Mouse (Mus musculus) natural killer cell, adult 2 months (primary cell): ENCODE measurements around the gene Csrnp3.

Source experiments
- DNase-seq, 2 experiments: peaks; one replicate each; pipeline ENCODE4 v3.0.0; 2022; ENCODE audit warnings: low spot score in 2 of 2

The Csrnp3 gene

GRCm38 (mm10) chr2:66023419-66023818, 177.9 kb downstream of the Csrnp3 start:
- DNase-seq = no peak

GRCm38 (mm10) chr2:66024837-66025236, 179.3 kb downstream of the Csrnp3 start:
- DNase-seq = no peak

GRCm38 (mm10) chr2:66028812-66029211, 183.2 kb downstream of the Csrnp3 start:
- no peak for DNase-seq

GRCm38 (mm10) chr2:66034907-66035679, 189.5 kb downstream of the Csrnp3 start:
- DNase-seq = no peak

- no peak for DNase-seq
Observed at GRCm38 (mm10) chr2:66040611-66041010, 195.0 kb downstream of the Csrnp3 start.

GRCm38 (mm10) chr2:66041203-66041916, 195.8 kb downstream of the Csrnp3 start:
- no peak for DNase-seq

- DNase-seq = no peak
Observed at GRCm38 (mm10) chr2:66041917-66042419, 196.4 kb downstream of the Csrnp3 start.

GRCm38 (mm10) chr2:66043441-66044404, 198.2 kb downstream of the Csrnp3 start:
- no peak for DNase-seq

GRCm38 (mm10) chr2:66044405-66045089, 199.0 kb downstream of the Csrnp3 start:
- no peak for DNase-seq

- DNase-seq = no peak
Observed at GRCm38 (mm10) chr2:66063291-66063690, 217.7 kb downstream of the Csrnp3 start.

- no peak for DNase-seq
Observed at GRCm38 (mm10) chr2:66069454-66069853, 223.9 kb downstream of the Csrnp3 start.

GRCm38 (mm10) chr2:66080731-66081130, 235.2 kb downstream of the Csrnp3 start:
- no peak for DNase-seq
